Mouse (Mus musculus) heart, embryonic 12.5 days (tissue): ENCODE measurements at regions not wholly inside any gene's neighbourhood (a gene's known extent, or its start where the extent isn't known, plus 50 kb on each side); places are given as distances from the start of the nearest gene placed in this dataset.

Experiments used
- ATAC-seq: fragments of 200-750 bp; cut with Nextera tagmentation; 2 replicates; pipeline ENCODE4 v1.8.0; 2017; ENCODE audit warnings: moderate TSS enrichment, moderate library complexity; ENCODE audit not compliant: insufficient number of reproducible peaks, low FRiP score
- H3K27ac ChIP-seq: fragments of 300-500 bp; sonication (generic); 2 replicates; pipeline ENCODE4 v1.5.1; 2016; ENCODE audit warnings: mild to moderate bottlenecking, moderate library complexity; ENCODE audit not compliant: poor library complexity, severe bottlenecking
- H3K27me3 ChIP-seq: fragments of 300-500 bp; sonication (generic); replicated peaks from 2 replicates; pipeline ENCODE4 v1.6.1; 2016; ENCODE audit warnings: mild to moderate bottlenecking, moderate library complexity
- H3K36me3 ChIP-seq: fragments of 300-500 bp; sonication (generic); 2 replicates; pipeline ENCODE4 v1.6.1; 2016; ENCODE audit warnings: mild to moderate bottlenecking, moderate library complexity
- H3K4me1 ChIP-seq: fragments of 300-500 bp; sonication (generic); replicated peaks from 2 replicates; pipeline ENCODE4 v1.6.1; 2016; ENCODE audit warnings: mild to moderate bottlenecking
- H3K4me2 ChIP-seq: fragments of 300-500 bp; sonication (generic); 2 replicates; pipeline ENCODE4 v1.6.1; 2016; ENCODE audit warnings: mild to moderate bottlenecking, moderate library complexity
- H3K4me3 ChIP-seq: fragments of 300-500 bp; sonication (generic); 2 replicates; pipeline ENCODE4 v1.5.1; 2016; ENCODE audit warnings: mild to moderate bottlenecking
- H3K9ac ChIP-seq: fragments of 300-500 bp; sonication (generic); 2 replicates; pipeline ENCODE4 v1.6.1; 2016; ENCODE audit warnings: mild to moderate bottlenecking, moderate library complexity
- H3K9me3 ChIP-seq: fragments of 300-500 bp; sonication (generic); replicated peaks from 2 replicates; pipeline ENCODE4 v1.6.1; 2016; ENCODE audit warnings: mild to moderate bottlenecking, moderate library complexity
- WGBS: fragments of 180-500 bp; shearing (Covaris S2); methylation state at CpG from one replicate; pipeline ENCODE4 v1.1.7; 2016; 5-methylcytosine and 5-hydroxymethylcytosine counted together

DNA sequence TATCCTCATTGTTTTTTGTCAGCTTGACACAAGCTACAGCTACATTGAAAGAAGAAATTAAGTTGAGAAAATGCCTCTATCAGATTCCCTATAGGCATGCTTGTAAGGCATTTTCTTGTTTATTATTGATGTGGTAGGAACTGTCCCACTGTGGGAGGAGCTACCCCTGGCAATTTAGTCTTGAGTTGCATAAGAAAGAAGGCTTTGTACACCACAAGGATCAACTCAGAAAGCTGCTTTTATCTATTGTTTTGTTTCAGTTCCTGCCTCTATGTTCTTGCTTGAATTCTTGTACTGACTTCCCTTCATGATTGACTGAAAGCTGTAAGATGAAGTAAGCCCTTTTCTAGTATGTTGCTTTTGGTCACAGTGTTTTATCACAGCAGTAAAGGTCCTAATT lies 271.8 kb upstream of the Fat3 start:
- H3K27ac ChIP-seq: no peak overlapping the region
- no peak overlapping the region for H3K9ac ChIP-seq
- no peaks in the 10 kb centered on the region for H3K36me3 ChIP-seq
- no peaks in the 10 kb centered on the region for H3K27me3 ChIP-seq
- H3K4me1 ChIP-seq: no peaks in the 10 kb centered on the region
- no peak for ATAC-seq
- no peak overlapping the region for H3K4me3 ChIP-seq
- no peak overlapping the region for H3K4me2 ChIP-seq
- H3K9me3 ChIP-seq: no peaks in the 10 kb centered on the region

DNA sequence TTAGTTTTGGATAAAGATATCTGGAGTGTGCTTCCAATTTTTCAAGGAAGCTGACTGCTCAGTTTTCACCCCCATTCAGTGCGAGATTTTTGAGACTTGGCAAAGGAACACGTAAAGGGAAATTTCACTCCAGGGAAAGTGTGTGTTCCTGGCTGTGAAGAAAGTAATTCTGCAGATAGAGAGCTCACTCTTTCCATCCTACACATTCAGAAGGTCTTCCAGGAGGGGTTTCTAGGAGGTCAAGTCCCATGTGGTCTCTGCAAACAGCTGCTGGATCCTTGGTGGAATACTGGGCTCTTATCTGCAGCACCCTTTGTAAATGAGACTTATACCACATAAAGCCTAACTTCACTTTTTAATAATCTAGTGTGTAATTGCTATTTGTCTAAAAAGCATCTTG lies 226.6 kb upstream of the Fat3 start:
- H3K4me3 ChIP-seq: no peak overlapping the region
- 64% methylated on average over 2 of the region's 2 CpGs for WGBS
- H3K9ac ChIP-seq: no peak overlapping the region
- no peaks in the 10 kb centered on the region for H3K36me3 ChIP-seq
- H3K4me1 ChIP-seq: no peaks in the 10 kb centered on the region
- ATAC-seq: no peak
- no peaks in the 10 kb centered on the region for H3K9me3 ChIP-seq
- no peak overlapping the region for H3K4me2 ChIP-seq
- no peak overlapping the region for H3K27ac ChIP-seq
- H3K27me3 ChIP-seq: no peaks in the 10 kb centered on the region

DNA sequence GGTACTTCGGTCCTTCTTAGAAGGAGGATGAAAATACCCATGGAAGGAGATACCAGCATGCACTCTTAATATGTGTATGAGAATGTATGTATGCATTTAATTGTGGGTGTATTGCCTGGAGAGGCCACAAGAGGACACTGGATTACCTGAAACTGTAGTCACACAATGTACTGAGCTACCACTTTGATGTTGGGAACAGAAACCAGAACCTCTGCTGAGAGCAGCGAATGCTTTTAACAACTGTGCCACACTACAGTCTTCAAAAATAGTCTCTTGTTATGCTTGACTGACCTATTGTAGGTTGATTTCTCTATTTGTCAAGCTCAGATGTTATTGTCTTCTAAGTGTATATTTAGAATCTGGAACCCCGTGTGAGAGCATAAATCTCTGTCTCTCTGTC lies 201.3 kb upstream of the Fat3 start:
- no peak for ATAC-seq
- WGBS: 75% methylated on average over 3 of the region's 3 CpGs

DNA sequence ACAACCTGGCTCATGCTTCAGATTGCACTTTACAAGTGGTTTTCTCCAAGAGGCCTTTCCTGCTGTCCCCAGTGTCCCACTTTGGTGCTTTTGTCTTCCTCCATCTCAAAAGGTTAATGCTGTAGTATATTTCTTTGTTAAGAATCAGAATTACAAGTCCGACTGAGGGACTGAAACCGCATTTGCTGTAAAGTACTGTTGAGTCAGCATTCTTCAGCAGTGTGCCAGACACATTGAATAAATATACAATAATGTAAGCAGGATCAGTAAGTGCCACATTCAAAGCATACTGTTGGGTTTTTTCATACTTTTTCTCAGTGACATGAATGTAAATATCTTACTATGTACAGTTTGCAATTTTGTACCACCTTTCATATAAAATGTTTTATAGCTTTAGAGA lies 160.4 kb upstream of the Fat3 start:
- no peak overlapping the region for H3K4me3 ChIP-seq
- H3K27ac ChIP-seq: no peak overlapping the region
- no peak for ATAC-seq
- no peaks in the 10 kb centered on the region for H3K4me1 ChIP-seq
- H3K4me2 ChIP-seq: no peak overlapping the region
- H3K27me3 ChIP-seq: no peaks in the 10 kb centered on the region
- no peaks in the 10 kb centered on the region for H3K36me3 ChIP-seq
- 70% methylated on average over 2 of the region's 2 CpGs for WGBS
- no peak overlapping the region for H3K9ac ChIP-seq
- H3K9me3 ChIP-seq: no peaks in the 10 kb centered on the region

More for the DNA sequence above, 201.3 kb upstream of the Fat3 start:
- no peak overlapping the region for H3K9ac ChIP-seq
- no peak overlapping the region for H3K4me2 ChIP-seq
- H3K4me1 ChIP-seq: no peaks in the 10 kb centered on the region
- no peak overlapping the region for H3K4me3 ChIP-seq
- no peaks in the 10 kb centered on the region for H3K36me3 ChIP-seq
- no peaks in the 10 kb centered on the region for H3K27me3 ChIP-seq
- H3K27ac ChIP-seq: no peak overlapping the region
- H3K9me3 ChIP-seq: peaks cover 6% of the 10 kb centered on the region; the same call in 1 of the 2 replicates

DNA sequence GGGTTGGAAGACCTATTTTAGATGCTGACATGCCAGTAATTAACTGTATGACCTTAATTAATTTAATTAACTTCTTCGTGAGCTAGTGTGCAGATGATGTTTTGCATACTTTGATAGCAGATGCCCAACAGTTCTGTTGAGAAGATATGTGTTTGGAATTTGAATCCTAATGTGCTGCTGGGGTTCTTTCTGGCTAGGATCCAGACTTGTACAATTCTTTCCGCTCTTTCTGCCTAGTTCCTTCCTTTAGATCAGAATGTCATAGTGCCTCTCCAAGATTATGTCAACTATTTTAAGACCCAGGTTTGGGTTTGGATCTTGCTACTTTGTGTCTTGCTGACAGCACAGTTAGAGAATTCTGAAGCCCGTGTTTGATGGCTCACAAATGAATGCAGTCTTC lies 159.9 kb upstream of the Fat3 start:
- H3K27ac ChIP-seq: no peak overlapping the region
- H3K9me3 ChIP-seq: no peaks in the 10 kb centered on the region
- H3K4me3 ChIP-seq: no peak overlapping the region
- H3K9ac ChIP-seq: no peak overlapping the region
- no peak for ATAC-seq
- no peaks in the 10 kb centered on the region for H3K4me1 ChIP-seq
- H3K4me2 ChIP-seq: no peak overlapping the region
- 47% methylated on average over 3 of the region's 3 CpGs for WGBS
- H3K27me3 ChIP-seq: no peaks in the 10 kb centered on the region
- H3K36me3 ChIP-seq: no peaks in the 10 kb centered on the region
